Mouse (Mus musculus) MEL (cell line): ENCODE results near the gene Scn3b. TPM values are rescaled to one million over a fixed set of nuclear protein-coding genes. Genes with fewer than 3 reads are reported as not detected.

Source experiments
- DNase-seq: peaks from one replicate; pipeline ENCODE4 v3.0.0; 2011; ENCODE audit warnings: low read depth, low spot score
- H3K27ac ChIP-seq: 2 replicates; pipeline ENCODE4 v1.5.1; 2012; ENCODE audit warnings: low read depth, mild to moderate bottlenecking, control low read depth, low read length, moderate library complexity; ENCODE audit not compliant: control insufficient read depth
- H3K27me3 ChIP-seq, 2 experiments: fragments of 150-350 bp in 1 of 2; sonication (generic) in 1 of 2; 2 replicates each; pipeline ENCODE4 v1.6.1; 2012; ENCODE audit warnings: low read length in 2 of 2, mild to moderate bottlenecking in 2 of 2, improper control_type of control experiment in 1 of 2, moderate library complexity in 1 of 2; ENCODE audit not compliant: insufficient read depth in 2 of 2, control insufficient read depth in 1 of 2
- H3K36me3 ChIP-seq, 2 experiments: 2 replicates each; pipeline ENCODE4 v1.6.1; 2012 to 2014; ENCODE audit warnings: low read length in 2 of 2, improper control_type of control experiment in 1 of 2, inconsistent platforms in 1 of 2, mild to moderate bottlenecking in 1 of 2; ENCODE audit not compliant: insufficient read depth in 2 of 2, control insufficient read depth in 1 of 2
- H3K4me1 ChIP-seq, 2 experiments: fragments of 150-350 bp in 1 of 2; sonication (generic) in 1 of 2; 2 replicates each; pipeline ENCODE4 v1.6.1; 2012; ENCODE audit warnings: low read length in 2 of 2, improper control_type of control experiment in 1 of 2, mild to moderate bottlenecking in 1 of 2; ENCODE audit not compliant: insufficient read depth in 2 of 2, control insufficient read depth in 1 of 2
- H3K4me3 ChIP-seq, 2 experiments: fragments of 150-350 bp in 1 of 2; sonication (generic) in 1 of 2; 2 replicates each; pipeline ENCODE4 v1.5.1; 2012; ENCODE audit warnings: low read depth in 2 of 2, low read length in 2 of 2, mild to moderate bottlenecking in 2 of 2, moderate library complexity in 2 of 2, control low read depth in 1 of 2, improper control_type of control experiment in 1 of 2; ENCODE audit not compliant: control insufficient read depth in 1 of 2, insufficient read depth in 1 of 2
- H3K79me2 ChIP-seq: 2 replicates; pipeline ENCODE4 v1.6.1; 2012; ENCODE audit warnings: mild to moderate bottlenecking, low read length, moderate library complexity; ENCODE audit not compliant: control insufficient read depth, poor library complexity, insufficient read depth
- H3K9ac ChIP-seq: 2 replicates; pipeline ENCODE4 v1.6.1; 2012; ENCODE audit warnings: low read depth, mild to moderate bottlenecking, control low read depth, low read length, moderate library complexity; ENCODE audit not compliant: control insufficient read depth, poor library complexity, severe bottlenecking
- H3K9me3 ChIP-seq: fragments of 150-350 bp; sonication (generic); replicated peaks from 2 replicates; pipeline ENCODE4 v1.6.1; 2012; ENCODE audit warnings: mild to moderate bottlenecking, low read length, improper control_type of control experiment, moderate library complexity; ENCODE audit not compliant: insufficient read depth
- CHD1 ChIP-seq: IDR thresholded peaks from 2 replicates; pipeline ENCODE4 v1.6.1; 2012; ENCODE audit warnings: low read depth, mild to moderate bottlenecking, inconsistent platforms, low read length, improper control_type of control experiment
- E2F4 ChIP-seq: IDR thresholded peaks from 2 replicates; pipeline ENCODE4 v1.6.1; 2011; ENCODE audit warnings: low read depth, low read length, improper control_type of control experiment, borderline replicate concordance
- ELF1 ChIP-seq: IDR thresholded peaks from 2 replicates; pipeline ENCODE4 v1.6.1; 2014; ENCODE audit warnings: low read depth, mild to moderate bottlenecking, inconsistent platforms, low read length, improper control_type of control experiment, moderate library complexity
- EP300 ChIP-seq, 2 experiments: IDR thresholded peaks; 2 replicates each; pipeline ENCODE4 v1.6.1; 2011; ENCODE audit warnings: improper control_type of control experiment in 2 of 2, low read length in 2 of 2, low read depth in 1 of 2, mild to moderate bottlenecking in 1 of 2
- HCFC1 ChIP-seq: IDR thresholded peaks from 2 replicates; pipeline ENCODE4 v1.6.1; 2012; ENCODE audit warnings: low read depth, mild to moderate bottlenecking, inconsistent platforms, low read length, improper control_type of control experiment, moderate library complexity
- MAX ChIP-seq: IDR thresholded peaks from 2 replicates; pipeline ENCODE4 v1.6.1; 2011; ENCODE audit warnings: low read length, improper control_type of control experiment
- MAZ ChIP-seq: IDR thresholded peaks from 2 replicates; pipeline ENCODE4 v1.6.1; 2012; ENCODE audit warnings: low read depth, mild to moderate bottlenecking, inconsistent platforms, low read length, improper control_type of control experiment
- MYC ChIP-seq: IDR thresholded peaks from 2 replicates; pipeline ENCODE4 v1.6.1; 2011; ENCODE audit warnings: low read depth, mild to moderate bottlenecking, low read length, improper control_type of control experiment, moderate library complexity
- NELFE ChIP-seq: IDR thresholded peaks from 2 replicates; pipeline ENCODE4 v1.6.1; 2011; ENCODE audit warnings: low read depth, low read length, improper control_type of control experiment
- POLR2AphosphoS2 ChIP-seq: IDR thresholded peaks from 2 replicates; pipeline ENCODE4 v1.6.1; 2011; ENCODE audit warnings: low read length, improper control_type of control experiment
- POLR2AphosphoS5 ChIP-seq: IDR thresholded peaks from 2 replicates; pipeline ENCODE4 v1.6.1; 2012; ENCODE audit warnings: low read depth, borderline replicate concordance, mild to moderate bottlenecking, inconsistent platforms, low read length, moderate library complexity, mixed read lengths
- RAD21 ChIP-seq: IDR thresholded peaks from 2 replicates; pipeline ENCODE4 v1.6.1; 2011; ENCODE audit warnings: mild to moderate bottlenecking, low read depth, low read length, improper control_type of control experiment
- RCOR1 ChIP-seq: IDR thresholded peaks from 2 replicates; pipeline ENCODE4 v1.6.1; 2012; ENCODE audit warnings: low read depth, mild to moderate bottlenecking, inconsistent platforms, low read length, improper control_type of control experiment
- SMC3 ChIP-seq: IDR thresholded peaks from 2 replicates; pipeline ENCODE4 v1.6.1; 2011; ENCODE audit warnings: low read depth, low read length, improper control_type of control experiment
- TAL1 ChIP-seq: IDR thresholded peaks from 2 replicates; pipeline ENCODE4 v1.6.1; 2012; ENCODE audit warnings: mild to moderate bottlenecking, inconsistent platforms, low read length, moderate library complexity, mixed read lengths
- TCF12 ChIP-seq: IDR thresholded peaks from 2 replicates; pipeline ENCODE4 v1.6.1; 2014; ENCODE audit warnings: low read depth, mild to moderate bottlenecking, inconsistent platforms, low read length, improper control_type of control experiment, moderate library complexity
- ZC3H11A ChIP-seq: IDR thresholded peaks from 2 replicates; pipeline ENCODE4 v1.6.1; 2012; ENCODE audit warnings: low read depth, mild to moderate bottlenecking, inconsistent platforms, low read length, improper control_type of control experiment
- ZKSCAN1 ChIP-seq: IDR thresholded peaks from 2 replicates; pipeline ENCODE4 v1.6.1; 2012; ENCODE audit warnings: low read depth, mild to moderate bottlenecking, inconsistent platforms, low read length, improper control_type of control experiment, moderate library complexity
- polyA plus RNA-seq, 2 experiments: library from polyadenylated mRNA; stranded (reverse) in 1 of 2; unstranded in 1 of 2; fragments of >175 nt in 1 of 2; fragments of >200 nt in 1 of 2; gene quantifications; 2 replicates each; pipeline versions ENCODE4 v1.2.1 to v1.2.4; 2012; ENCODE audit warnings: low replicate concordance in 2 of 2, low read depth in 1 of 2; ENCODE audit not compliant: insufficient read length in 2 of 2, insufficient read depth in 1 of 2, missing spikeins in 1 of 2
- total RNA-seq: library from RNA; depleted of rRNA; stranded (reverse); fragments of 300-350 nt; gene quantifications from 2 replicates; pipeline ENCODE4 v1.2.3, GENCODE M21; 2012

Gene Scn3b
- total and polyA plus RNA-seq, 3 experiments: not detected

GRCm38 (mm10) chr9:40231019-40231418 is 38.0 kb upstream of the Scn3b start:
- Histone ChIP-seq H3K27ac (no peak overlapping the region), H3K79me2 (no peaks in the 10 kb centered on the region), H3K4me1 (no peaks in the 10 kb centered on the region), H3K9me3 (no peaks in the 10 kb centered on the region), H3K4me3 (no peak overlapping the region), H3K36me3 (no peaks in the 10 kb centered on the region), H3K9ac (no peak overlapping the region), H3K27me3 (no peaks in the 10 kb centered on the region)
- DNase-seq: no peak
- no peak for TF ChIP-seq CHD1
- no peak for TF ChIP-seq RCOR1
- TF ChIP-seq SMC3: no peak
- no peak for TF ChIP-seq E2F4
- TF ChIP-seq TCF12: no peak
- no peak for TF ChIP-seq NELFE
- no peak for TF ChIP-seq TAL1
- no peak for TF ChIP-seq ZC3H11A
- no peak for TF ChIP-seq MAX

- Histone ChIP-seq H3K27me3 (no peaks in the 10 kb centered on the region), H3K36me3 (no peaks in the 10 kb centered on the region), H3K4me1 (no peaks in the 10 kb centered on the region), H3K27ac (no peak overlapping the region), H3K4me3 (no peak overlapping the region)
- TF ChIP-seq RCOR1: no peak
- no peak for TF ChIP-seq TAL1
- no peak for TF ChIP-seq EP300 (IDR thresholded peaks at IDR 0.05; ENCODE audit: low read depth in 1 of 2, low read length in 2 of 2)
- TF ChIP-seq NELFE: no peak
- TF ChIP-seq RAD21: no peak
- TF ChIP-seq POLR2AphosphoS2: no peak
- no peak for TF ChIP-seq MAZ
- no peak for TF ChIP-seq POLR2AphosphoS5
- no peak for TF ChIP-seq SMC3
- TF ChIP-seq ZKSCAN1: no peak
- no peak for TF ChIP-seq ELF1
- no peak for TF ChIP-seq MYC
- no peak for TF ChIP-seq HCFC1
- TF ChIP-seq, all 39 proteins: peak for 0
- no peaks in the 10 kb centered on the region for H3K9me3 ChIP-seq
- H3K79me2 ChIP-seq: no peaks in the 10 kb centered on the region
- no peak overlapping the region for H3K9ac ChIP-seq
- no peak for DNase-seq
Measured at GRCm38 (mm10) chr9:40234233-40235072, 34.6 kb upstream of the Scn3b start.
